Mouse (Mus musculus) heart, embryonic 10.5 days (tissue): Measurements from ENCODE around the gene Rbm12b1. TPM values are rescaled to one million over a fixed set of nuclear protein-coding genes. Genes with fewer than 3 reads are reported as not detected.
"Not testable (repeated sequence)": the region's sequence is repeated elsewhere in the genome, so short reads cannot be mapped to it uniquely, and the experiment has no call there.

ENCODE experiments used
- DNase-seq: peaks from one replicate; pipeline ENCODE4 v3.0.0-alpha.2; 2017; ENCODE audit warnings: low spot score
- H3K27ac ChIP-seq: fragments of 300-500 bp; sonication (generic); 2 replicates; pipeline ENCODE4 v1.5.1; 2016; ENCODE audit warnings: mild to moderate bottlenecking
- H3K27me3 ChIP-seq: fragments of 300-500 bp; sonication (generic); 2 replicates; pipeline ENCODE4 v1.6.1; 2016; ENCODE audit warnings: mild to moderate bottlenecking; ENCODE audit not compliant: poor library complexity, insufficient read depth, severe bottlenecking
- H3K36me3 ChIP-seq: fragments of 300-500 bp; sonication (generic); 2 replicates; pipeline ENCODE4 v1.6.1; 2016; ENCODE audit warnings: mild to moderate bottlenecking, moderate library complexity
- H3K4me1 ChIP-seq: fragments of 300-500 bp; sonication (generic); 2 replicates; pipeline ENCODE4 v1.6.1; 2016; ENCODE audit warnings: mild to moderate bottlenecking
- H3K4me3 ChIP-seq: fragments of 300-500 bp; sonication (generic); 2 replicates; pipeline ENCODE4 v1.5.1; 2016; ENCODE audit warnings: mild to moderate bottlenecking, moderate library complexity
- H3K9me3 ChIP-seq: fragments of 300-500 bp; sonication (generic); 2 replicates; pipeline ENCODE4 v1.6.1; 2016; ENCODE audit warnings: mild to moderate bottlenecking, moderate library complexity
- WGBS: fragments of 180-500 bp; shearing (Covaris S2); methylation state at CpG from one replicate; pipeline ENCODE4 v1.1.7; 2016; 5-methylcytosine and 5-hydroxymethylcytosine counted together
- polyA plus RNA-seq: library from polyadenylated mRNA; unstranded; fragments of >200 nt; fragmentation: Nextera tagmentation; extraction: Ambion mirVana; gene quantifications from 2 replicates; pipeline ENCODE4 v1.2.1, GENCODE M21; 2016

Gene Rbm12b1
- 4.5 and 4.6 TPM in 2 replicates for polyA plus RNA-seq

DNA sequence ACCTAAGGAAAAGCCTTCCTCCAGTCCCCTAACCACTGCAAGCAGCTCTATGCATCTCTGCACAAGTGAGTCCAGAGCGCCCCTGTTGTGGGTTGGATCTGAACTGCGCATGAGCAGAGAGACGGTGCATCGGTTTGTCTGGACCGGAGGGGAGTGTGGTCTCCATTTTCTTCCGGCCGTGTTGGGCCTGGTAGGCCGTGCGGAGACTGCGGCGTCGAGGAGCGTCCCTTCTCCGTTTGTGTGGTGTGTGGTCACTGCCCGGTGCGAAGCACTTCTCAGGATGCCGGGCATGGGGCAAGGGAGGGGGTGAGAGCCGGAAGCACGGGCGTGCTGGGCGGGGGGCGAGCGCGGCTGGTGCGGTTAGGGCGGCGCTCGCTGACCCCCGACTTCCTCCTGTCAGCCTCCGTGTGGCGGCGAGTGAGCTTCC lies at the start of gene Rbm12b1:
TSS of gene Rbm12b1 (plus strand) at position 124 of the 427 bp plus-strand sequence.
- H3K9me3 ChIP-seq, H3K4me1 ChIP-seq, H3K36me3 ChIP-seq, H3K27me3 ChIP-seq: not testable (repeated sequence)
- DNase-seq: peak; percentile 92
- Histone ChIP-seq H3K4me3 (peak within 1 kb of the TSS; percentile 52), H3K27ac (peak within 1 kb of the TSS; percentile 72; the same call in 1 of the 2 replicates)
- 3% methylated on average over 20 of the region's 32 CpGs for WGBS

DNA sequence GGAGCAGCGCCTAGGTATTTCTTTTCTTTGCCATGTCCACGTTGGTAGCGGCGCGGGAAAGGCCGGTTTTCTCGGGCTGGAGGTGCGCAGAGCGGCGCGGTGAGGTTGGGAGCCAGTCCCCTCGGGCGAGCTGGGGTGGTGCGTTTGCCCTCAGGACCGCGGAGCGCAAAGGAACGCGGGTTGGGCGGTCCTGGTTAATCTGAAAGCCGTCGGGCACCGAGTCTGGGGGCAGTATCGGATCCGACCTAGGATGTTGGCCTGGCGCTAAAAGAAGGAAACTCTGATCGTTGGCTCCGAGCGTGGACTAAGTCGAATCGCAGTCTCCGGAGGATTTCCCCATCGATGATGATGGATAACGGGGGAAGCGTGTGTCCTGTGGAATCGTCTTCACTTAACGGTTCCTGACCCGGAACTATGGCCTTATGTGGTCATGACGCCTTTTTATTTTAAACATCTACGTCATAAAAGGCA lies 563 bp downstream of the Rbm12b1 start:
- not testable (repeated sequence) for H3K36me3 ChIP-seq, H3K9me3 ChIP-seq, H3K27me3 ChIP-seq, DNase-seq, H3K4me1 ChIP-seq
- 16% methylated on average over 18 of the region's 40 CpGs for WGBS
- H3K4me3 ChIP-seq: peak overlapping the region; percentile 52
- H3K27ac ChIP-seq: 0 out of 2 replicates have a peak overlapping the region, but pooled peaks have one; percentile 36

DNA sequence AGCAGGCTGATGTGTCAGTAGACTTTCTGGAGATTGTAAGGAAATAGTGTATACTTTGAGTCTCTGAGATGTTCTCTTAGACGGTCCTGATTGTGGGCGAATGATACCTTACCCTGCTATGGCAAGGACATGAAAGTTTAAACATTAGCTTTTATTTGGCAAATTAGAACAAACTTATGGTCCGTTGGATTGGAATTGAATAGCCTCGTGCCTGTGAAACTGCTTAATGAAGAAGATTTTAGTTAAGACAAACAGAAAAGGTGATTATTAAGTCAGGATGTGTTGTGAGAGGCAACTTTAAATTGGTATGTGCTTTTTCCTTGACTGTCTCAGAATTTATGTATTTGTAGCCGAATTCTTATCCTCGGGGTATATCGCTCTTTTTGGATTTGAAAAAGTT lies 1.5 kb downstream of the Rbm12b1 start:
- H3K9me3 ChIP-seq, DNase-seq, H3K27ac ChIP-seq, H3K27me3 ChIP-seq, H3K4me3 ChIP-seq, H3K4me1 ChIP-seq: not testable (repeated sequence)
- WGBS: 91% methylated on average over 6 of the region's 7 CpGs
- peaks cover 12% of the 10 kb centered on the region for H3K36me3 ChIP-seq

DNA sequence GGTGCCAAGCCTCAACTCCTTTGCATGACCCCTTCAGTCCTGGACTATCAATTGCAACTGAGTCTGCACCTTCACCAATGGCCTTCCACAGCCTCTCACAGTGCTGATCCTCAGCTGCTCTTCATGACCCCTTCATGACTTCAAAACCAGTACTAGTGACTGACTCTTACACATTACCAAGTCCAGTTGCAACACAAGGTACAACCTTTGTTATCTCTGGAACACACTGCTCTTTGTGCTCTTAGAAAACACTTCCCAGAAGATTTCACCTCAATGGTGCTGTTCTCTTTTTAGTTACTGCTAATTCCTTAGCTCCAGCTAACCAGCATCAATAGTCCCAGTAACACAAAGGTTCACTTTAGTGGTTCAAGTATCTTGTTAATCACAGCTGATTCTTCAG lies 7.6 kb downstream of the Rbm12b1 start:
- Histone ChIP-seq H3K4me1 (no peaks in the 10 kb centered on the region), H3K27ac (no peak overlapping the region), H3K36me3 (peaks cover 31% of the 10 kb centered on the region), H3K4me3 (no peak overlapping the region), H3K9me3 (no peaks in the 10 kb centered on the region), H3K27me3 (no peaks in the 10 kb centered on the region)
- no peak for DNase-seq

DNA sequence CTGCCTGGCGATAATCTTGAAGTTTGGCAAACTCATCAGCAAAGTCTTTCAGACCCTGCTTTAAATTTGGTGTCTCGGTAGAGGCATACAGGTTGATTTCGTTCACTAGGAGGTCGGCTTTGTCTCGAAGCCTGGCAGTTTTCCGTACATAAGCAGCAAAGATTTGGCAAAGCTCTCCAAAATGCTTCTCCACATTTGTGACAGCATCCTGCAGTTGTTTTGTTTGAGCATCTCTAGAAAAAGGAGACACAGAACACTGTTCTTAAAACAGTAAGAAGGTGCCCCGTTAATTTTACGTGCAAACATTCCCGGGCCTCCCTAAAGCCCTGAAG lies 30.9 kb downstream of the Rbm12b1 start:
- Histone ChIP-seq H3K27ac (peak overlapping the region; percentile 98), H3K9me3 (no peaks in the 10 kb centered on the region), H3K36me3 (peaks cover 24% of the 10 kb centered on the region), H3K4me1 (peaks cover 7% of the 10 kb centered on the region), H3K27me3 (no peaks in the 10 kb centered on the region), H3K4me3 (peak overlapping the region; percentile 93)
- 23% methylated on average over 9 of the region's 9 CpGs for WGBS
- no peak for DNase-seq

DNA sequence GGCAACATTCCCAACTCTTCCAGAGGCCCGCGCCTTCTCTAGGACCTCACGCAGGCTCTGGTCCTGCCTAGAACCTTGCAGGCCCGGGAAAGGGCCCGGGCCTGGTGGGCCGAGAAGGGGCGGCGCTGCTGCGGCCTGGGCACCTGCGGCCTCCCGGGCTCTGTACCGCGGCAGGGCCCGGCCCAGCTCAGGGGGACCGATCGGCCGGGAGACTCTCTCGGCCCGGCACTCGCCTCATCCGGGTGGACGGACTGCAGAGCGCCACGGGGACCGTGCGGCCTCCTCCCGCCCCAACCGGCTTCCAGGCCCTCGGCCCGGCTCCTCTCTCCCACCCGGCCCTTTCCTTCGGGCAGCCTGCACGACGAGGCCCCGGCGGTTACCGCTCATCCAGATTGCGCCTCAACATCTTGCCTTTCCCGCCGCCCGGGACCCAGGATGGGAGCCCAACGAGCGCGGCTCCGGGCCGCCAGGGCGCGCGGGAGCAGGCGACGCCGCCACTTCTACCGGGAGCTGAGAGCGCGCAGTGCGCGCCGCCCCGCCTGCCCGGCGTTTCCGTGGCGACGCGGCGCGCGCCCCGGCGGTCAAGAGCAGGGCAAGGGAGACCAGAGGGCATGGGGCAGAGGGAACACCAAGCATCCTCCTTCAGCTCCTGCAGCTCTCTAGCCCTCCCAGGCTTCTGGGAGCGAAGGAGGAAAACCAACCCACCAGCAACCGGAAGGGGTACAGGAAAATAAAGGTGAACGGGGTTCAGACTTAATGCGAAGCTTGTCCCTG lies 31.4 kb downstream of the Rbm12b1 start, which contains the start of gene Fam92a:
TSS of gene Fam92a (minus strand) at position 698 of the 774 bp plus-strand sequence.
- DNase-seq: peak; percentile 86
- Histone ChIP-seq H3K9me3 (no peaks in the 10 kb centered on the region), H3K27ac (peak within 1 kb of the TSS; percentile 98), H3K36me3 (peaks cover 19% of the 10 kb centered on the region), H3K4me1 (peaks cover 7% of the 10 kb centered on the region), H3K27me3 (no peaks in the 10 kb centered on the region), H3K4me3 (peak within 1 kb of the TSS; percentile 93)
- under 1% methylated on average over 73 of the region's 74 CpGs for WGBS

DNA sequence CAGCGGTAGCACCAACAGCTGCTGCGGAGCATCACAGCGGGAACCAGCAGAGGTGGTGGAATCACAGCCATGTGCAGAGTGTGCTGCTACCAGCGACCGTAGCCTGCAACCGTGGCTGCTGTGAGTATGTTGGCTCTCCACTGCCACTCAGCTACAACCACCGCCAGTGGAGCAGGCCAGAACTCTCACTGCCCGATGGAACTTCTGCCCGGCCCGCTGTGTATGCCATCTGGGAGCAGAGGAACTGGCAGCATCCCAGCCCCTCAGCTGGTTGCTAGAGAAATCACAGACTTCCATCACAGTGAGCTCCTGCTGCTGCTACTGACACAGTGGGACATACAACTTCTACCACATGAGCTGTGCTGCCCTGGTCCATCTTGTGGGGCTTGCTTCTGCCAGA lies 38.9 kb downstream of the Rbm12b1 start:
- no peak overlapping the region for H3K4me3 ChIP-seq
- DNase-seq: no peak
- no peaks in the 10 kb centered on the region for H3K9me3 ChIP-seq
- WGBS: 82% methylated on average over 10 of the region's 10 CpGs
- no peak overlapping the region for H3K27ac ChIP-seq
- no peaks in the 10 kb centered on the region for H3K36me3 ChIP-seq
- no peaks in the 10 kb centered on the region for H3K4me1 ChIP-seq
- no peaks in the 10 kb centered on the region for H3K27me3 ChIP-seq

Other genes with a start within 250 kb of the Rbm12b1 start
- gene Gm10604, start 159.0 kb upstream of the Rbm12b1 start, polyA plus RNA-seq: 0.14 and 0.42 TPM in 2 replicates
- gene Rbm12b2, start 50.8 kb upstream of the Rbm12b1 start, polyA plus RNA-seq: 6.8 and 9.9 TPM in 2 replicates
- gene Fam92a, start 31.8 kb downstream of the Rbm12b1 start, polyA plus RNA-seq: 66.2 and 77.1 TPM in 2 replicates